Mouse (Mus musculus) cerebellum, adult (tissue): ENCODE data around the gene Grin2a.

Experiments
- ATAC-seq: cut with Nextera tagmentation; 2 replicates; pipeline ENCODE4 v1.9.2; 2017; ENCODE audit warnings: mild to moderate bottlenecking, moderate library complexity, mixed read lengths; ENCODE audit not compliant: insufficient number of reproducible peaks, low FRiP score, low TSS enrichment

The Grin2a gene

GRCm38 (mm10) chr16:9884141-9884540 is 111.2 kb downstream of the Grin2a start:
- ATAC-seq = no peak

GRCm38 (mm10) chr16:9882420-9882819 is 112.9 kb downstream of the Grin2a start:
- ATAC-seq = no peak

DNA sequence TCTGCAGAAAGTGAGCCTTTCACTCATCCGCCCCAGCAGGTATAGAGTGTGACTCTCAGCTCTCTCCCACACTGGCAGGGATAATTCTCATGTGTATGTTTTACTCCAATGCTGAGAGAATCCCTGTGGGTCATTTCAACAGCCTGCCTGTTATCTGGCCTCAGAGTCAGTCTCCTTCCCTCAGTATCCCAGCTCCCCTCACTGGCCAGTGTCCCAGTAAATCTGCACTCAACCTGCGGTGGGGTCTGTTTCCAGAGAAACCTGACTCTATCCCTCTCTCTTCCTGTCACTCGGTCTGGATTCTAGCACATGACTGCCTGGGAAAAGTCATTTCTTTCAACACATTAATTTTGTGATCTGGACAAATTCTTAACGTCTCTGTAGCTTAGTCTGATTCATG is 122.4 kb downstream of the Grin2a start:
- no peak for ATAC-seq

- ATAC-seq = no peak
Measured at GRCm38 (mm10) chr16:9865710-9866109, 129.7 kb downstream of the Grin2a start.

- ATAC-seq = no peak
Measured at GRCm38 (mm10) chr16:9865039-9865438, 130.3 kb downstream of the Grin2a start.

DNA sequence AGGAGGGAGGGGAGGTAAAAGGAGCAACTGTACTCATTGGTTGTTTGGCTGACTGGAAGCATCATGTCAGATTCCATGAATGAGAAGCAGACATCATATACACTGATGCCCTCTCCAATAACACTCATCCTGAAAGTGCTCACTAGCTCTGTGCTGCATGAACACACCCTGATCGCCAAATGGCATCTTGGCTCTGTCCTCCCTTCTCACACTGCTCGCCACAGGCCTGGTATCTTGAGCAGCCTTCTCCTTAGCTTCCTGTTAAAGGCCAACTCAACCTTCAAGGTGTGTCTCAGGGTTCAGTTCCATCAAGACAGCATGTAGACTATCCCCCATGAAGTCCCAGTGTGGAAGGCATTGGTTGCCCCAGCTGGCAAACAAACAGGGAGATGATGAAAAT is 137.6 kb downstream of the Grin2a start:
- ATAC-seq = peak; percentile 82; the same call in 1 of the 2 replicates

- ATAC-seq = peak; percentile 75
Measured at GRCm38 (mm10) chr16:9851265-9851988, 143.9 kb downstream of the Grin2a start.

- ATAC-seq = no peak
Measured at GRCm38 (mm10) chr16:9841496-9841895, 153.9 kb downstream of the Grin2a start.

GRCm38 (mm10) chr16:9836542-9836941 is 158.8 kb downstream of the Grin2a start:
- ATAC-seq = no peak

- ATAC-seq = no peak
Measured at GRCm38 (mm10) chr16:9834236-9834635, 161.1 kb downstream of the Grin2a start.

GRCm38 (mm10) chr16:9825110-9825483 is 170.3 kb downstream of the Grin2a start:
- ATAC-seq = no peak

DNA sequence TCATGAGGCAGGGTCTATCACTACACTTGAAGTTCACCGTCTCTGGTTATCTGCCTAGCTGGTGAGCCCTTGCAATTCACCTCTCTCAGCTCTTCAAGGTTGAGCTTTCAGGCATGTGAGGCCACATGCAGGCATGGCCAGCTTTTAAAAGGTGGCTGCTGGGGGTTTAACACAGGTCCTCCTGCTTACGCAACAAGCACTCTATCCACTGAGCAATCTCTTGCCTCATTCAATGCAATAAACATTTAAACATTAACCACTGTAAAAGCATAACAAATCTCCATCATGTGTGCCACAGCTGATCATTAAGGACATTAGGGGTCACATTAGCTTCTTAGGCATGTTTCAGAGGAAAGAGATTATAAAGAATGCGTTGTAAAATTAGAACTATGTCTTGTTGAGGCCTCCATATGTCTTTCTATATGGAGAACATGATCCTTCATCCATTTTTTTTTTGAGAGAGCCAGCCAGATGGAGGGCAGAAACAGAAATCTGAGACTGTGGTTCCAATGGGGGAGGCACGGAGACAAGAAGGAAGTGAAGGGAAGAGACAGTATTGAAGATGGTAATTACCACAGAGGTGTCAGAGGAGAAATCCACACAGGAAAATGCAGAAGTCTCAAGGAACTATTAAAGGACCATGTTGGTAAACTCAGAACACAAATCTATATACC is 170.8 kb downstream of the Grin2a start:
- ATAC-seq = no peak

DNA sequence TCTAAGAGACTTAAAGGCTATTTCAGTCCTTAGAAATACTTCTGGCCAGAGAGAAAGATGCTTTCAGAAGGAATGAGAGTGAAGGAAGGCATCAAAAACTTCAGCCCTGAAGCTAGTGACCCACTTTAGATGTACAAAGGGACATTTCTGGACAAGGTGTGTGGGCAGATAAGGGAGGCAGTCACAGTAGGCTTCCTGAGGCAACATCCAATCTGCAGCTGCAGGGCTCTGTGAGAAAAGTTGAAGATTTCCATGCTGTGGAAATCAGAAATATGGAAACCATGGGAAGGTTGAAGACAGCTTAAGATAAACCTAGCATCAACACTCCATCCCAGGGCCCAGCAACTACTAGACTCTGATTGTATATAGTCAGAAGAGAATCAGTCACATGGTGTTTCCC is 171.7 kb downstream of the Grin2a start:
- no peak for ATAC-seq

GRCm38 (mm10) chr16:9819508-9819907 is 175.9 kb downstream of the Grin2a start:
- peak; percentile 90; the same call in 1 of the 2 replicates for ATAC-seq

- ATAC-seq = no peak; the same call in 1 of the 2 replicates
Measured at GRCm38 (mm10) chr16:9801338-9801737, 194.0 kb downstream of the Grin2a start.

DNA sequence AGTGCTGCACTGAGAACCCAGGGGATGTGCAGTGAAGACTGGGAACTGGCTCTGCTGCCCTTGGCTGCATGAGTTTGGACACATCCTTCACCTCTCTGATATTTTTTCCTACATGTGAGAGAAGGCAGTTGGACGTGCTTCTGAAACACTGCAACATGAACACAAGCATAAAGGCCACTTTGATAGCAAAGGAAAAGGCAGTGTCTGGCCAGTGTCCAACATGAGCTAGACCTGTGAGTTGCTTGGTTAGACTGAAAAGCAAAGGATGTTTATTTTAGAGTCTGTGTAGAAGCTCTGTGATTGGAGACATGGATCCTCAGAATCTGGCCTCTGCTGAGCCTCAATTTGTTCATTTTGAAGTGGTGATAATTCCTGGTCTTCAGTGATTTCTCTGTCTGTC is 195.1 kb downstream of the Grin2a start:
- no peak for ATAC-seq

GRCm38 (mm10) chr16:9792976-9793375 is 202.4 kb downstream of the Grin2a start:
- ATAC-seq = no peak

- no peak for ATAC-seq
Measured at GRCm38 (mm10) chr16:9786261-9786660, 209.1 kb downstream of the Grin2a start.

DNA sequence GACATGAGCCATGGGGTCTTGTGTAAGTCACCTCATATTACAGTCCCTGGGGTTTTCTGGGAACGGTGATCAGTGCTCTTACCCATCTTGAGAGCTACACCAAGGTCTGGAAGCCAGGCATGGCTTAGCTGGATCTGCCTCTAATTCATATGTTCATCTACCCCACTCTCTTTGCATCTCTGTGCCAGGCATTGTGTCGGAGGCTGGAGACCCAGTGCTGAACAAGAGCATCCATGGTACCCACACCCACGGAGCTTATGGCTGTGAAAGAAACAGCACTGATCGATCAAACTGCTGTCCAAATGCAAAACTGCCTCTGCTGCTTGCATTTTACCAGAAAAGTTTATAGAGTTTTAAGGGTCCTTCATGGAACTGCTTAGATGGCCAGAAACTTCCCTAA is 209.5 kb downstream of the Grin2a start:
- no peak for ATAC-seq

- no peak for ATAC-seq
Measured at GRCm38 (mm10) chr16:9768981-9769380, 226.4 kb downstream of the Grin2a start.

- ATAC-seq = peak; percentile 64; the same call in 1 of the 2 replicates
Measured at GRCm38 (mm10) chr16:9768356-9768755, 227.0 kb downstream of the Grin2a start.

DNA sequence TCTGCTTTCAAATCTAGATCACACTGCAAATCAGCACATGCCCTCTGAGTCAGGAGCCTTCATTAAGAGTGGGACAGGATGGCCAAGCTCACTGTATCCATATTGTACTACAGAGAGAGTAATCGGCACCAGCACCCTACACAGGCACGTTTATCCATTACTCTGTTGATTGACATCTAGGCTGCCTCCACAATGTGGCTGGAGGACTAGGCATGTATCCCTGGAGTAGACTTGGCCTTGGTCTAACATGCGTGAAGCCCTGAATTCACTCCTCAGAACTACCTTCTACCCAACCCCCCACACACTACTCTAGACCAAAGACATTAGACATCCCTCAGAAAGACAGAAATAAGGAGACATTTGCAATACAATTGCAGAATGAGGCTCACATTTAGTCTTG is 227.4 kb downstream of the Grin2a start:
- ATAC-seq = peak; percentile 20; the same call in 1 of the 2 replicates
